Mouse (Mus musculus) megakaryocyte, embryonic 14.5 days (primary cell): ENCODE measurements at regions not wholly inside any gene's neighbourhood (a gene's known extent, or its start where the extent isn't known, plus 50 kb on each side); places are given as distances from the start of the nearest gene placed in this dataset.

Source experiments
- FLI1 ChIP-seq: IDR thresholded peaks from 2 replicates; pipeline ENCODE4 v1.6.1; 2012; ENCODE audit warnings: low read length, inconsistent platforms, mixed read lengths
- GATA1 ChIP-seq: IDR thresholded peaks from 3 replicates; pipeline ENCODE4 v1.6.1; 2012; ENCODE audit warnings: mixed read lengths, low read length, inconsistent platforms, borderline replicate concordance

- no peak for TF ChIP-seq GATA1
- no peak for TF ChIP-seq FLI1
Observed at GRCm38 (mm10) chr10:118616031-118616615, 175.3 kb downstream of the Ifng start.
